Mouse (Mus musculus) small intestine, adult 2 months (tissue): Measurements from ENCODE around the gene 1700001J03Rik. TPM values are rescaled to one million over a fixed set of nuclear protein-coding genes. Genes with fewer than 3 reads are reported as not detected.

Experiments used
- H3K27ac ChIP-seq: fragments of 200-500 bp; 2 replicates; pipeline ENCODE4 v1.5.1; 2012; ENCODE audit warnings: low read depth, low read length, control low read depth, inconsistent platforms; ENCODE audit not compliant: insufficient read depth
- H3K27me3 ChIP-seq: fragments of 200-500 bp; 2 replicates; pipeline ENCODE4 v1.6.1; 2012; ENCODE audit warnings: mild to moderate bottlenecking, moderate library complexity, low read length, inconsistent platforms; ENCODE audit not compliant: control insufficient read depth, insufficient read depth
- H3K36me3 ChIP-seq: fragments of 200-500 bp; 2 replicates; pipeline ENCODE4 v1.6.1; 2012; ENCODE audit warnings: mild to moderate bottlenecking, low read length, control low read depth, inconsistent platforms; ENCODE audit not compliant: control insufficient read depth, insufficient read depth
- H3K4me1 ChIP-seq: fragments of 200-500 bp; 2 replicates; pipeline ENCODE4 v1.6.1; 2012; ENCODE audit warnings: low read length, inconsistent platforms, mixed read lengths; ENCODE audit not compliant: control insufficient read depth, insufficient read depth, insufficient read length
- H3K4me3 ChIP-seq: fragments of 200-500 bp; 2 replicates; pipeline ENCODE4 v1.5.1; 2012; ENCODE audit warnings: low read depth, mild to moderate bottlenecking, control low read depth, inconsistent platforms, low read length, moderate library complexity
- CTCF ChIP-seq: fragments of 200-500 bp; IDR thresholded peaks from 2 replicates; pipeline ENCODE4 v1.5.1; 2012; ENCODE audit warnings: low read depth, mild to moderate bottlenecking, control low read depth, inconsistent platforms, low read length, moderate library complexity, mixed read lengths; ENCODE audit not compliant: insufficient replicate concordance, insufficient read length; ENCODE audit errors: extremely low read depth
- POLR2A ChIP-seq: fragments of 200-500 bp; IDR thresholded peaks from 2 replicates; pipeline ENCODE4 v1.6.1; 2012; ENCODE audit warnings: low read depth, mild to moderate bottlenecking, control low read depth, inconsistent platforms, low read length, moderate library complexity
- WGBS: fragments of 180-500 bp; shearing (Covaris S2); methylation state at CpG from one replicate; pipeline ENCODE4 v1.1.7; 2018; 5-methylcytosine and 5-hydroxymethylcytosine counted together
- polyA plus RNA-seq: library from polyadenylated mRNA; depleted of rRNA; stranded (reverse); fragments of >200 nt; gene quantifications from 2 replicates; pipeline ENCODE4 v1.2.3, GENCODE M21; 2012

1700001J03Rik gene
- polyA plus RNA-seq, 1 experiment = 0.33 TPM

DNA sequence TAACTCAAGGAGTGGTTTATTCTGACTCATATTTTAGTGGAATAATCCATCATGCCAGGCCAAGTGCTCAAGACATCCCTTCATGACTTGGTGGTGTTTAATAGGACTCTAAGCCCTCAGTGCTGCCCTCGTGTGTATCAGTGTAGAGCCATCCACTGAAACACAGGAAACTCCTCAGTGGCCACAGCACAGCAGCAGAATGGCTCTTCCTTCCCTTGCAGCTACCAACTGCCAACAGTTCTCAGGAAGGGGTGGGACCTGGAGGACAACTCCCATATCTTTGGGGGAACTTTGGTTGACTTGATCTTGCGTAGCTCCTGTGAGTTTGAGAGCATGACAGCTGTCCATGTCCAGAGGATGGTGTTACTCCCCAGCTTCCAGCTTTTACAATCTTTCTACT is 18.8 kb upstream of the 1700001J03Rik start:
- no peak overlapping the region for H3K4me3 ChIP-seq
- WGBS = 71% methylated on average over 2 of the region's 2 CpGs
- peaks cover 33% of the 10 kb centered on the region for H3K36me3 ChIP-seq
- H3K27ac ChIP-seq = no peak overlapping the region
- TF ChIP-seq CTCF (no peak), POLR2A (no peak)
- no peaks in the 10 kb centered on the region for H3K4me1 ChIP-seq
- no peaks in the 10 kb centered on the region for H3K27me3 ChIP-seq

GRCm38 (mm10) chr5:146200580-146200979 is 15.5 kb upstream of the 1700001J03Rik start:
- no peak for TF ChIP-seq CTCF
- TF ChIP-seq POLR2A = no peak
- no peaks in the 10 kb centered on the region for H3K4me1 ChIP-seq
- H3K27ac ChIP-seq = no peak overlapping the region
- no peaks in the 10 kb centered on the region for H3K27me3 ChIP-seq
- no peak overlapping the region for H3K4me3 ChIP-seq
- H3K36me3 ChIP-seq = peaks cover 14% of the 10 kb centered on the region
- 98% methylated on average over 6 of the region's 6 CpGs for WGBS

- Histone ChIP-seq H3K4me1 (no peaks in the 10 kb centered on the region), H3K4me3 (no peak overlapping the region), H3K36me3 (peaks cover 12% of the 10 kb centered on the region), H3K27me3 (no peaks in the 10 kb centered on the region), H3K27ac (no peak overlapping the region)
- WGBS = 72% methylated on average over 2 of the region's 2 CpGs
- TF ChIP-seq POLR2A = no peak
- TF ChIP-seq CTCF = no peak
Measured at GRCm38 (mm10) chr5:146199540-146199939, 14.4 kb upstream of the 1700001J03Rik start.

DNA sequence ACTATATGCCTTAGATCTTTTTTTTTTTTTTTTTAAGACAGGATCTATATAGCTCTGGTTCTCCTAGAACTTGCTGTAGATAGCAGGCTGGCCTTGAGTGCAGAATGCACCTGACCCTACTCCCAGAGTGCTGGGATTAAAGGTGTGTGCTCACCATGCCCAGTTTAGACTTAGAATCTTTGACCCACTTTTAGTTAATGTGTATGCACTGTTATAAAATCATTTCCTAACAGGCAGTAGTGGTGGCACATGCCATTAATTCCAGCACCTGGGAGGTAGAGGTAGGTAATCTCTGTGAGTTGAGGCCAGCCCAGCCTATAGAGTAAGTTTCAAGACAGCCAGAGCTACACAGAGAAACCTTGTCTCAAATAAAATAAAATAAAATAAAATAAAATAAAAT is 14.0 kb upstream of the 1700001J03Rik start:
- Histone ChIP-seq H3K36me3 (peaks cover 12% of the 10 kb centered on the region), H3K4me1 (no peaks in the 10 kb centered on the region), H3K4me3 (no peak overlapping the region), H3K27ac (no peak overlapping the region), H3K27me3 (no peaks in the 10 kb centered on the region)
- TF ChIP-seq POLR2A (no peak), CTCF (no peak)

DNA sequence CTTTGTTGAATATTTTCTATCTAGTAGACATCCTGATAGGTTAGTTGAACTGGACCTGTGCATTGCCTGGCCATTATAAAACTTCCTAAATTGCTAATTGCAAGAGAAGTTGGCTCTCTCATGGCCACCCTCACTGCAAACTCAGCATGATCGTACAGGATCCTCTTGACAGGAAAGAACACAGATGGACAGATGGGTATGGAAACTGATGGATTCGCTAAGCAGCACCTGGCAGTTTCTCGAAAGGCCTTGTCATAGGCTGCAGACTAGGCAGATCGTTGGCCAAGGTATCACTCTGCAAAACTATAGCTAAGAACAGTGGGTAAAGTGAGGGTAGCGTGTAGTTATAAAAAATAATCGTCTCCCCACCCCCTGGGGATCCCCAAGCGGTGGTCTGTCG is 8.3 kb upstream of the 1700001J03Rik start:
- WGBS = 87% methylated on average over 8 of the region's 8 CpGs
- no peaks in the 10 kb centered on the region for H3K27me3 ChIP-seq
- TF ChIP-seq CTCF = no peak
- TF ChIP-seq POLR2A = no peak
- H3K36me3 ChIP-seq = 0 out of 2 replicates have a peak, but pooled peaks cover 4% of the 10 kb centered on the region
- no peaks in the 10 kb centered on the region for H3K4me1 ChIP-seq
- H3K4me3 ChIP-seq = no peak overlapping the region
- no peak overlapping the region for H3K27ac ChIP-seq

GRCm38 (mm10) chr5:146190501-146191269 is 5.6 kb upstream of the 1700001J03Rik start:
- no peak overlapping the region for H3K27ac ChIP-seq
- WGBS = 68% methylated on average over 3 of the region's 3 CpGs
- H3K36me3 ChIP-seq = no peaks in the 10 kb centered on the region
- H3K4me3 ChIP-seq = no peak overlapping the region
- TF ChIP-seq CTCF = no peak
- no peak for TF ChIP-seq POLR2A
- no peaks in the 10 kb centered on the region for H3K4me1 ChIP-seq
- H3K27me3 ChIP-seq = no peaks in the 10 kb centered on the region

DNA sequence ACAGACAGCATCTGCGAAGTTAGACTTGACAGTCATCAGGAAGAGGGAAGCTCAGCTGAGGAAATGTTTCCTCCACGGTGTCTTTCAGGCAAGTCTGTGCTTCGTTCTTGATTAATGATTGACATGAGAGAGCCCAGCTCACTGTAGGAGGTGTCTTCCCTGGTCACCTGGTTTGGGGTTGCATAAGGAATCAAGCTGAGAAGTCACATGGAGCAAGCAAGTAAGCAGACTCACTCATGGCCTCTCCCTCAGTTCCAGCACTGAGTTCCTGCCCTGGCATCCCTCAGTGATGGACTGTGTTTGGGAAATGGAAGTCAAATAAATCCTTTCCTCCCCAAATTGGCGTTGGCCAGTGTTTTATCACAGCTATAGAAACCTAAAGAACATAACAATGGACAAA is 5.0 kb upstream of the 1700001J03Rik start:
- Histone ChIP-seq H3K4me3 (no peak overlapping the region), H3K4me1 (no peaks in the 10 kb centered on the region), H3K27me3 (no peaks in the 10 kb centered on the region), H3K27ac (no peak overlapping the region), H3K36me3 (no peaks in the 10 kb centered on the region)
- WGBS = 31% methylated on average over 4 of the region's 4 CpGs
- TF ChIP-seq CTCF (no peak), POLR2A (no peak)
